Mouse (Mus musculus): ENCODE measurements around the gene Prkcq.

The Prkcq gene

DNA sequence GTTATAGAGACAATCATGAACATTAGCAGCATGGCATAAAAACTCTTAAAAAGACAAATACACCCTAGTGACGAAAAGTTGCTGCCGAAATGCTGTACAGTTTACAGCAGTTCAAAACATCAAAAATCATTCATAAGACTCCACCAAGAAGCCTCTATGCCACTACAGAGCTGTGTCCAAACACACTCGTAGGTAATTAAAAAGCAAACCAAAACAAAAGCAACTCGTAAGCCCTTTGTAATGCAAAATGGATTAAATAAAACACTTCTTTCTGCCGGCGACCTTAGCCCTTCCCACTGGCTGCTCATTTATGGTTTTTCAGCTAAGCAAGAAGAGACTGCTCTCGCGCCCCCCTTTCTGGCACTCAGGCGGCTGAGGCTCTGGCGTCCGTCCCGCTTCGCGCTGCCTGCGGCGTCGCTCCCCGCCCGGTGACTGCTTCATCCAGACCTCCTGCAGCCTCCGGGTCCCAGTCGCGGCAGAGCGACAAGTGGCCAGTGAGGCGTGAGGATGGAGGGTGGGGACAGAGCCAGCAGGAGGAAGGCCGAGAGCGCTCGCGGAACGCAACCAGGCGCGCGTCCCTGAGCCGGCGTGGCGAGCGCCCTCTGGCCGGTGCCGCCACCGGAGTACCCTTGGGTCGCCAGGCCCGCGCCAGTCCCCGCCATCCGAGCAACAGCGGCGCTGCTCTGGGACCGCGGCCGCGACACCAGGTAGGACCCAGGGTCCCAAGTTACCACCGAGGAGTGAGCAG lies at the start of gene Prkcq:
TSS of gene Prkcq (plus strand) at position 355 of the 748 bp plus-strand sequence.
- peak; percentile 56 for DNase-seq

DNA sequence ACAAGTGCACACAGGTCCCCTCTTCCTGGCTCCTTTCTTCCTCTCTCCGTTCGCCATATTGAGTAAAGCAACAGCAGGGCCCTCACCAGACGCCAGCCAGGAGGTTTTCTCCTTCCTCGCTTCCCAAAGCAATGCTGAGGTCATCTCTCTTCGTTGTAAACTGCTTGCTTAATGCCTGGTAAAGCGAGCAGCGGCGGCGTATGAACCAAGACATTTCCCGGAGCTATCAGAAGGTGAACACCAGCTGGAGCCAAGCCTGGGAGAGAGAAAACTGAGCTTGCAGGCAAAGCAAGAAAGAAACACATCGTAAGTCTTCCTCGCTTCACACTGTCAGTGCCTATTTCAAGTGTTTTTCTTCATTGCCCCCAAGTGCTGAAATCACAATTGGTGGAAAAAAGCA lies 41.0 kb upstream of the Prkcq start:
- DNase-seq = no peak

DNA sequence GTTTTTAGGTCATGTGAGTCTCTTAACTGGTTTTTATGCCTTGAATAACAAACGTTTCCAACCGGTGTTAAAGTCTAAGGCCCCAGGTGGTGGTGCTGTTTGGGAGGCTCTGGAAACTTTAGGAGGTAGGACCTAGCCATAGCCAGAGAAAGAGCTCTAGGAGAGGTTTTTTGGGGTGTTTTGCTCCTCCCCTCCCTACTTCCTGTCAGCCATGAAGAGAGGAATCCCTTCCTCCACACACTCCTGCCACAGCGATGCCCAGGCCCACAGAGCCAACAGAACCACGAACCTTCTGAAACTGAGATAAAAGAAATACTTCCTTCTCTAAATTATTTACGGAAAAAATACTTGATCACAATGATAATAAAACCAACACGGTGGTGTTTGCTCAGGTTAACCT lies 36.2 kb upstream of the Prkcq start:
- no peak for DNase-seq

DNA sequence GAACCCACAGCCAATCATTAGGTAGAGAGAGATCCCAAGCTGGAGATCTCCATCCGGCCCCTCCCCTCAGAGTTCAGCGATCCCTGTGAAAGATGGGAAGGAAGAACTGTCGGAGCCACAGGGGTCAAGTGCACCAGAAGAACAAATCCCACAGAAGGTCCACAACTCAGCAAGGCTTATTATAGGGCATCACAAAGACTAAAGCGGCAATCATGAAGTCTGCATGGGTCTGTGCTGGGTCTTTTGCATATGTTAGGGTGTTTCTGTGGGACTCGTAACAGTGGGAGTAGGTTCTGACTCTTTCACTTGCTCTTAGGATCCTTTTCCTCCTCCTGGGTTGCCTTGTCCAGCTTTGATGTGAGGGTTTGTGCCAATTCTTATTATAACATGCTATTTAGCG lies 33.8 kb upstream of the Prkcq start:
- no peak for DNase-seq

DNA sequence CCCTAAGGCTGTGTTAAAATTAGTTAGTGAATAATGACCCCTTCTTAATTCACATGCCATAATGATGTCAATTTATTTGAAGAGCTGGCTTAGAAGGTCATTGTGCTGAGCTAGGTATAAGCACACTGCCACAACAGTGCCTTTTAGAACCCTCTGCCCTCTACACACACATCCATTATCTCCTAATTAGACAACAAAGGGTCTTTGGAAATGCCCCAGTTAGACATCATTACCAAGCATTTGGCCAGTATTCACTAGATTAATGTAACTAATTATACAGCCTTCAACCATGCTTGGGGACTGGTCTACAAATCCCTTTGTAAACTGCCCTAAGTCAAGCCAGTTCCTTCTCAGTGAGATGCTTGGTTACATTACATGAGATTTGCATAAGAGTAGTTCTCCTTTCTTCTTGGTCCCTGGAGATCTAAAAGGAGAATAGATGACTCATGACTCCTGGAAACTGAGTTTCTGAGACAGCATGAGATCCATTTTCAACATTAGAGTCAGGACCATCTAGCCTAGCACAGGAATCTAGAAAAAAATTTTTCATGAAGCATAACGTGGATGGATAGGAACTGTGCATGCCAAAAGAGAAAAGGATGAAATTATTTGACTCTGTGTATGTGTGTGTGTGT lies 32.3 kb upstream of the Prkcq start:
- no peak for DNase-seq

DNA sequence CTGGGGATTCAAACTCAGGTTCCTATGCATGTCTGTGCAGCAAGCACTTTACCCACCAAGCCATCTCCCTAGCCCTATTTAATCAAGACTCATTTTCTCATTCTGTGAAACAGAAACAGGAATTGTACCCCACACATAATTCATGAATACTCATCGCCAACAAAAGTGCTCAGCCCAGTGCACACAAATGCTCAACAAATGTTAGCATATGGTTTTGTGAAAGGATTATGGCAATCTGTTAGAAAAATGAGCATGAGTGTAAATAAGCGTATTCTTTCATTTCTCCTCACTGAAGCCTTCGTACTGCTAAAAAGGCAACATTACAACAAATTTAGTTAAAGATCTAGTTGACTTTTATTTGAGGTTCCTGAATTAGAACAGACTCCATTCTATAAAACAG lies 31.5 kb upstream of the Prkcq start:
- DNase-seq = no peak

DNA sequence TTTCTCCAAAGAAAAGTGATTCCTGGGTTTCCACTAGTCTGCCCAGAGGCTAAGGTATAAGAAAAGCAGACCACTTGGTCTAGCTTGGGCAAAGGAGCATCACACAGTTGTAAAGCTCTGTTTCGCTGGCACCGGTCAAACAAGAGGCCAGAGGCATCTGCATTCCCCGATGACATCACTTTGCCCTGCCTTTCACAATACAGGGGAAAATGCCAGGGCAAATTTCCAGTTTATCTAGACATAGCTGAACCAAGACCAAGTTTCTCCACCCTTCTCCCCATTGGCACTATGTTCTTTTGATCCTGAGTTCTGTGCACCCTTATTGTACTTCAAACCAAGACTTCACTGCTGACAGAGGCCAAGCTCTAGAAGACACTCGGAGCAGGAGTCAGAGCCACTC lies 22.8 kb upstream of the Prkcq start:
- DNase-seq = no peak

DNA sequence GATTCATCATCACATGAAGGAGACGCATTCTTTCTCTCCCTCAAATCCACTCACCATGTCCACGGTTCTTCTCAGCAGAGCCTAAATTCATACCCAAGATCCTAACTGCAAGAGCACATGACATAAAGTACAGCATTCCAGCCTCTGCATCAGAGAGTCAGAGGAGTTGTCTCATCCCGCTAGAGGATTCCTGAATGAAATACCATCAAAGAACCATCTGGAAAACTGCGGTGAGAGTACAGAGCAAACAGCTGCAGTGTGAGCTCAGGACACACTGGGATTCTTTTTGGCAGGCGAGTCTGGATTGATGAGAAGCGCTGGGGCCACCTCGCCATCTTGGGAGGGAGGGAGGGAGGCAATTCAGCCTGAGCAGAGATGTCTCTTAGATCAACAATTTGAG lies 20.9 kb upstream of the Prkcq start:
- no peak for DNase-seq

DNA sequence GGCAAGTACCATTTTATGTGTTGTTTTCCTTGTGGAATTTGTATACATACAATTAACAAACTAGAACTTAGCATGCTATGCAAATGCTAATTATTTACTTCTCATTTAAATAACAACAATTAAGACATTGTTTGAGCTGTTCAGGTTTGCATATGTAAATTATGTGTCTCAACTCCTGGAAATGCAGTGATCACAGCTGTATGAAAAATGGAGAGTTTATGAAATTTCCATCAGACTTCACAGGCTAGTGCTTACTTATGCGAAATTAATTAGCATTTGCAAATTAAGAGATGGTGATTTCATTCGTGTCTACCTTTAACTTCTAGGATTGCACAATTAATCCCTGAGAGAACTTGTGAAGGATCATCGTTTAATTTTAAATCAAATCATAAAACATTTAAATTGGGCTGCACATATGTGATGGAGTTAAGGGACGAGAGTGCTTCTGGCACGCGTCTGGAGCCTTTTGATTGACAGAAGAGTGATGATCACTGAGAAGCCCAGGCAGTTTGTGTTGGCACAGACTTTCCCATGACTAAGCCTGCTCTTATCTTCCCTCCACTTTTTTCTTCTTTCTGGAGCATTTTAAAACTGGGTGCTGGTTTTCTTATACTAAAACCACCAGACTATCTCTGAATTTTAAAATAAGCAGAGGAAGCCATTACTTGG lies 20.1 kb upstream of the Prkcq start:
- DNase-seq = no peak

DNA sequence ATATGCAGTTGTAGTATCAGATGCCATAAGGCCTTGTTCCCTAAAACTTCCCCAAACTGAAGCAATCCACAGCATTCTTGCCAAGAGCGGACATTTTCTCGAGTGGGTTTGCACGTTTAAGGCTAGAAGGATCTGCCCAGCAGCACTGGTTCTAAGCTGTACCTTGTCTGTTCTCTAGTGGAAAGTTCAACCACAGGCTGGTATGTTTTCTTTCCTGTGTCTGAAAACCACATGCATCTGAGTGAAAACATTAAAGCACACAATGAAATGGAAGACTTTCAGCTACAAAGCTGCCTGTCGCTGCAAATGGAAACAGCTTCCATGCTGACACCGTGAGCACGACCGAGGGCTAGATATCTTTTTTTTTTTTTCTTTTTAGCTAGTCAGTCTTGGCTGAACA lies 12.3 kb upstream of the Prkcq start:
- DNase-seq = no peak

DNA sequence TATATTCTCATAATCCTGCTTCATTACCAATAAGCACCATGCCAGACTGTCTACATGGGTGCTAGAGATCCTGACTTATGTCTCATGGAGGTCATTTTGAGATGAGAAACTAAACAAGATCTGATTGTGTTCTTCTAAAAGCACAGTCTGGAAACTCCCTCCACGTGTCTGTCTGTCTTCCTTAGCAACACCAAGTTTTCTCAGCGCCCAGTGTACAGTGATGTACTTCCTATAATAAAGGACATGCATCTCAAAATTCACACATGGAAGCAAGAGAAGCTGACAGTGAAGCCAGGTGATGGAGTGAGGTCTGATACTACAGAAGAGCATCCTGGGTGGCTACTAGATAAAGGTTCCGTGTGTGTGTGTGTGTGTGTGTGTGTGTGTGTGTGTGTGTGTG lies 11.2 kb upstream of the Prkcq start:
- no peak for DNase-seq

DNA sequence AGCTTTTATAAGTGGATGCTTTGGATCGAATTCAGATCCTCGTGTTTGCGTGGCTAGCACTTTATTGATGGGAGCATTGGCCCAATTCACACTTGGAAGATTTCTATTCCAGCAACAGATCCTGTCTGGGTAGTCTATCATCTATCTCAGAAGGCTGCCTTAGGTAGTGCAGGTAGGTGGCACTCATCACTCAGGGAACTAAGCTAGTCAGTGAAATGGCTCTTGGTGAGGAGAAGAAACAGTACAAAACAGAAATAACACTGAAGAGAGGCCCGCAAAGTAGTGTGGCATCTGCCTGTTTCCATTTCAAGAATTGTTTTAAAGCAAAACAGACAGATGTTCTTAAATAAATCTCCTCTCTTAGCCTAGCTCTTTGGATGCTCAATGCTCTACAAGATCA lies 10.6 kb upstream of the Prkcq start:
- no peak for DNase-seq

DNA sequence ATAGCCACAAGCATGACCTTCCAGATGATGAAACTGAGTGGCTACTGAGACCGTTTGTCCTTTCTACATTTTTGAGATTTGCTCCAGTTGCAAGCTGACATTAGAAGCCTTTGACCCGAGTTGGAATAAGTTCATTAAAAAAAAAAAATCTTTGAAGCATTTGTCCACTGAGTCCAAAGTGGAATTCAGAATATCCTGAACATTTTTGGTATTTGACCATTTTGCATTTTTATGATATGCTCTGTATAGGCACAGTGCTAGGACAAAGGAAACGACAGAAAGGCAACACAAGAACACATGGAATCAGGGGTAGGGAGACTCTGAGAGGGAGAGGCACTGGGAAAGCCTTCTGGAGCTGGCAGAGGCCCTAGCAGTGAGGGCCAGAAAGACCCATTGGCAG lies 9.2 kb upstream of the Prkcq start:
- no peak for DNase-seq

DNA sequence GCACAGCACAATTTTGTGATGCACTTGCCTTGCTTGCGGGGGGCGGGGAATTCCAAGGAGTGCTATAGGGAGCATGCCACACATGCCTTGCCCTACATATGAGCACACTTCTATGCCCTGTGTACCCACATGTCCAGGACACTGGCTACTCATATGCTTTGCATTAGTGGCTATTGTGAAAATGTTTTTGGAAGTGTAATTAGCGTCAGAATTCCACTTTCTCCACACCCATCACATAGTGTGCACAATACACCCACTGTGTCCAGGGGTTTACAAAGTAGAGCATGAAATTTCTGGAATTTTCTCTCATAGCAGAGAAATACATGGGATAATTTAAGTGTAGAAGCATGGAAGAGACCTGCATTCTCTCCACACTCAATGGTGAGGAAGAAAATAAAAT lies 7.7 kb upstream of the Prkcq start:
- DNase-seq = no peak

DNA sequence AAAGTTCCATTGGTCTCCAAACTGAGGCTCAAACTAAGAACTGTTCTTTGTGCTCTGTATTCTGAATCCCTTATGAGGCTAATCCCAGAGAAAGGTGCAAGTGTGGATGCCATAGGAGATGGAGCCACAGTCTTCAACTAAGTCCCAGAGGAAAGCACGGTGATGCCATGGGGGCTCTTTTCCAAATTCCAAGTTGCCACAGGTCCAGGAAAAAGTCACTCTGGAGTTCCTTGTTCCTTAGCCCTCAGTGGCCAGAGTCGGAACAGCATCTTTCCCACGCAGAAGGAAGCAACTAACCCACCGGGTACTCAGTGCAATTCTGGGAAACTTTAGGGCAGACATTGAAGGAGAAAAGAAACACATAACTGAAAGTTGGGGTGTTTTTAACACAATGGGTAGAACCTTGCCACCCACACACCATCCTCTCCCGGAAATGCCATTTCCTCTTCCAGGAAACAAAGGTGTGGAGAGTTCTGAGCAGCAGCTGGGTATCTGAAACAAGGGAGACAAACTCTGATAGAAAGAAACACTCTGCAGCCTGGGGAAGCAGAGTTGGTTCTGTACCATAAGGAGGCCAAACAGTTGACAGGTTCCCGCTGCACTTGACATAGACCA lies 2.1 kb upstream of the Prkcq start:
- DNase-seq = no peak

DNA sequence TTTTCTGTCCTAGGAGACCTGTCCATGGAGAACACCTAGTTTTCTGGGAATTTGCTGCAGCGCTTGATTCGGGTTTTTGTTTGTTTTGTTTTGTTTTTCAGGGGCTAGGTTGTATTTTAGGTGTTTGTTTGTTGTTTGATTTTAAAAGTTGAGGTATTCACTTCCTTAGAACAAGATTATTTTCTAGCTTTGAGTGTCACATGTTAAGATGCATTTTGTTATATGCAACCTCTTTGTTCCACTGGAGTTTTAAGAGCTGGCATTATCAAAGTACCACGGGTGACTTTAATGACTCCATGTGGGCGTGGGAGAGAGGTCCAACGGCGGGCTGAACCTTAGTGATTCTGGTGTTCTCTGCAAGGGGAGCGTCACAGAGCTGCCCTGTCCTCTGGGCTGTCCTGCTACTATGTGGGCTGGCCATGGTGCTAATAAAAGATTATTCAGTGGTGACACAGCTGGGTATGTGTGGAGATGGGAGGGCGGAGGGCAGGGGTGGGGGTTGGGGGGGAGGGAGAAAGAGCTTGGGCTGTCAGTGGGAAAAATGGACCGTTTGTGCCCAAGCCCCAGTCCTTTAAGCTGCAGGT lies 1.0 kb downstream of the Prkcq start:
- DNase-seq = no peak

DNA sequence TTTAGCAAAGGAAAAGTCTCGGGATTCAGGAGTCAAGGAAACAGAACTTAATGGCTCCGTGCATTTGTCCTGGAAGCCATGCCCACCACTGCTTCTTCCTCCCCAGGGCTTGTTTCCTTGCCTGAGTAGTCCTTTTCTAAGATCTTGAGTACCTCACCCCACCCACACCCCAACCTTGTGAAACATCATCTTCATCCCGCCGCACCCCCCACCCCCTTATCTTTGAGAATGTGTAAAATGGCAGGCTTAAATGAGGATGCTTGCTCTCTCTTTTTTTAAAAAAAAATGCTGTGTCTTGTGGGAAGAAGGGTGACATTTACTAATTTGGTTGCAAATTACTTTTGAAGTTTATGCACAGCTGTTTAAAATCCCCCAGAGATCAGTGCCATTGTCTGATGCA lies 1.6 kb downstream of the Prkcq start:
- DNase-seq = no peak

DNA sequence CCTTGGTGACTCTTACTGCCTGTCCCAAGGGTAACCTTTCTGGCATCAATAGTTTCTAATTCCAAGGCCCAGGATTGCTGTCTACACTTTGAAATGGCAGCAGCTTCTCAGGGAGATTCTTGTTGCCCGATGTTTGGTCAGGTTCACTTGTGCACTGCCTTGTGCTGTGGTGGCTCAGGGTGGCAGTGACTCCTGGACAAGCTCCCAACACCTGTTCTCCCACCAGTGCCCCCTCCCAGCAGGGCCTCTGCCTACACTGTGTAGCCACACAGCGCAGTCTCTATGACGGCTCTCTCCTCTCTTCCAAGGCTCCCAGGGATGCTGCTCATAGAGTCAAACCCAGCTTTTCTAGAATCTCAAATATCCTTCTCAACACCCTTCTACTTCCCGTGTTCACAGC lies 2.2 kb downstream of the Prkcq start:
- DNase-seq = no peak

DNA sequence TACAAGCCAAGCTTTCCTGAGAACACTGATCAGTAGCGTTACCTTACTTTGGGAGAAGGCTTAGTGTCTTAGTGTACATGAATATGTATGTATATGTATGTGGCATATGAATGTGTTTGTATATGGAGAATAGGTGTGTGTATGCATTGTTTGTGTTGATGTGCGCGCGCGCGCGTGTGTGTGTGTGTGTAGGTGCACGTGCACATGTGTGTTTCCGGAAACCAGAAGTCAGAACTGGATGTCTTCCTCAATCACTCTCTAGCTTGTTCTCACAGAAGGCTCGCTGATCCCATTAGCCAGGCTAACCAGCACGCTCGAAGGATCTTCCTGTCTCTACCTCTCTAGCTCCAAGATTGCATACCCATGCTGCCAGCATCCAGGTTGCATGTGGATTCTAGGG lies 6.0 kb downstream of the Prkcq start:
- DNase-seq = no peak

DNA sequence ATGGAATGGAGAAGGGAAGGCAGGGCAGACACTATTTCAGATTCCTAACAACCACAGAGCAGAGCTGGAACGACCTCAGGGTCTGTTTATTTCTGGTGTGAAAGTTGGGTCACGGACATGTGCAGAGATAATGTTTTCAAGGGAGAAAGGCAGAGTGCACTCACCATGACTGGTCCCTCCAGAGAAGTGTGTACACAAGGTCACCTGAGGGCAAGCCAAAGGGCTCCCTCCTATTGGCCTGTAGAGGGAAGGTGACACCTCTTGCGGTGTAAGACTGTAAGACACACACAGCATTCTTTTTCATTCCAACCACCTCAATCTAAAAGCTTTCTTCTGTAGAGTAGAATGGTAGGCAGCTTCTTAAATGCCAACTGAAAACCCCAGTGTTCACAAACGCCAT lies 9.6 kb downstream of the Prkcq start:
- no peak for DNase-seq

DNA sequence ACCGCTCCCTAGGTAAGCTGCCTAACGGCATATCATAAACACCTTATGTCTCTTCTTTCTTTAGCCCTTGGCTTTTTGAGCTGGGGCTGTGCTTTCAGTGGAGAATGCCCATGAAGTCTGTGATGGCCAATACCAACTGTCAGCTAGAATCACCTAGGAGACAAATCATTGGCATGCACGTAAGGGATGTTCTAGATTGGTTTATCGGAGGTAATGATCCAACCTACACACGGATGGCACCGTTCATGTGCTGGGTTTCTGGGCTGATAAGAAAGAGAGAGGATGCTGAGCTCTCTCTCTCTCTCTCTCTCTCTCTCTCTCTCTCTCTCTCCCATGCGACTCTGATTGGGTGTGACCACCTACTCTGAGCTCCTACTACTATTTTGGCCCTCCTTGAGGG lies 10.2 kb downstream of the Prkcq start:
- DNase-seq = no peak

DNA sequence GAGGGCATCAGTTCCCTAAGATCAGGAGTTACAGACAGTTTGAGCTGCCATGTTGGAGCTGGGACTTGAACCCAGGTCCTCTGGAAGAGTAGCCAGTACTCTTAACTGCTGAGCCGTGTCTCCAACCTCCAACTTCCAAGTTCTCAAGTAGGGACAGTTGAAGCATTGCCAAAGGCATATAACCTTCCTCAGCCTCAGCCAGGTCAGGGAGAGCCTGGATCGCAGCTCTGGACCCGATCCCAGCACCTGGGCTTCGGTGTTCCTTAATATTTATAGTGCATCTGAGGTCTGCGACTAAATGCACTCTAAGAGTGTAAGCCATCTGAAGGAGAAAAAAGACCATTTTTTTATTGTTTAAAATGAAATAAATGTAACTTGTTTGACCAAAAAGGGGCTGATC lies 12.1 kb downstream of the Prkcq start:
- no peak for DNase-seq

DNA sequence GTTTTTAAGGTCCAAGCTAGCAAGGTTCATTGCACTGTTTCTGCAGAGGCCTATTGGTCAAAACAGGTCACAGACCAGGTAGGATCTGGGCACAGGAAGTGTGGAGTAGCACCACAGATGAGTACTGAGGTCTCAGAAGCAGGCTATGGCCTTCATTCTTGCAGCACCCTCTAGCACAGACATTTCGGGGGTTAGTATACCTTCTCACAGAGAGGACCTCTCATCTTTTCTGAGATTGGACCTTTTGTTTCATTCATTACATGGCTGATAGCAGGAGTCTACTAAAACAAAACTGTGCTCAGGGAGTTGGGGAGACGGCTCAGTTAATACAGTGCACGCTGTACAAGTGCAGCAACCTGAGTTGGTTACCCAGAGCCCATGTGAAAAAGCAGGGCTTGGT lies 14.7 kb downstream of the Prkcq start:
- no peak for DNase-seq

DNA sequence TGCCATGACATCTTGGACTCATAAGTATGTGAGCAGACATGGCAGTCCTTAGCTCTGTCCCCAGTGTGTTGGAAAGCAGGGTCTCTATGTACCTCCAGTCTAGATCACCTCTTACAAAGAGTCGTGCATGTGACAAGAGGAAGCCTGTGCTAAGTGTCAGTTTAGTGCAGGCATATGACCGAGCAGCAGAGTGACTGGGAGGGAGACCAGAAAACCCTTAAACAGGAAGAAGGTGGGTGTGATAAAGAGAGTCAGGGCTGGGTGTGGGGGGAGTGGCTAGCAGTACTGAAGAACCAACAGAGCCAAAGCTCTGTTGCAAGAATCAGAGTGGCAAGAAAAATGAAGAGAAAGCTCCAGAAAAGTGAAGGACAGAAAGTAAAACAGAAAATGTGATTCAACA lies 15.3 kb downstream of the Prkcq start:
- DNase-seq = peak; percentile 11

All from lung, postnatal 10 days (tissue).